Mouse (Mus musculus) thymus, adult 2 months (tissue): ENCODE measurements at regions not wholly inside any gene's neighbourhood (a gene's known extent, or its start where the extent isn't known, plus 50 kb on each side); places are given as distances from the start of the nearest gene placed in this dataset.

ENCODE experiments used
- DNase-seq: peaks from one replicate; pipeline ENCODE4 v3.0.0; 2021
- H3K27ac ChIP-seq: fragments of 200-500 bp; 2 replicates; pipeline ENCODE4 v1.5.1; 2012; ENCODE audit warnings: low read length, control low read depth; ENCODE audit not compliant: control insufficient read depth, insufficient read depth
- H3K27me3 ChIP-seq: fragments of 200-500 bp; 2 replicates; pipeline ENCODE4 v1.6.1; 2012; ENCODE audit warnings: mild to moderate bottlenecking, low read length, moderate library complexity, mixed read lengths; ENCODE audit not compliant: control insufficient read depth, insufficient read depth
- H3K36me3 ChIP-seq: fragments of 200-500 bp; 2 replicates; pipeline ENCODE4 v1.6.1; 2012; ENCODE audit warnings: mild to moderate bottlenecking, low read length, moderate library complexity; ENCODE audit not compliant: control insufficient read depth, insufficient read depth
- H3K4me1 ChIP-seq: fragments of 200-500 bp; replicated peaks from 2 replicates; pipeline ENCODE4 v1.6.1; 2012; ENCODE audit warnings: low read length; ENCODE audit not compliant: control insufficient read depth, insufficient read depth
- H3K4me3 ChIP-seq: fragments of 200-500 bp; 2 replicates; pipeline ENCODE4 v1.5.1; 2012; ENCODE audit warnings: mild to moderate bottlenecking, low read length, control low read depth, moderate library complexity; ENCODE audit not compliant: control insufficient read depth, insufficient read depth
- CTCF ChIP-seq: fragments of 200-500 bp; IDR thresholded peaks from 2 replicates; pipeline ENCODE4 v1.5.1; 2012; ENCODE audit warnings: mild to moderate bottlenecking, control low read depth, low read length, moderate library complexity, borderline replicate concordance; ENCODE audit not compliant: control insufficient read depth, poor library complexity, insufficient read depth; ENCODE audit errors: extremely low read depth
- POLR2A ChIP-seq: fragments of 200-500 bp; IDR thresholded peaks from 2 replicates; pipeline ENCODE4 v1.6.1; 2012; ENCODE audit warnings: mild to moderate bottlenecking, low read length, control low read depth, moderate library complexity; ENCODE audit not compliant: control insufficient read depth, poor library complexity, insufficient read depth; ENCODE audit errors: extremely low read depth
- WGBS: fragments of 180-500 bp; shearing (Covaris S2); methylation state at CpG from one replicate; pipeline ENCODE4 v1.1.7; 2018; 5-methylcytosine and 5-hydroxymethylcytosine counted together

DNA sequence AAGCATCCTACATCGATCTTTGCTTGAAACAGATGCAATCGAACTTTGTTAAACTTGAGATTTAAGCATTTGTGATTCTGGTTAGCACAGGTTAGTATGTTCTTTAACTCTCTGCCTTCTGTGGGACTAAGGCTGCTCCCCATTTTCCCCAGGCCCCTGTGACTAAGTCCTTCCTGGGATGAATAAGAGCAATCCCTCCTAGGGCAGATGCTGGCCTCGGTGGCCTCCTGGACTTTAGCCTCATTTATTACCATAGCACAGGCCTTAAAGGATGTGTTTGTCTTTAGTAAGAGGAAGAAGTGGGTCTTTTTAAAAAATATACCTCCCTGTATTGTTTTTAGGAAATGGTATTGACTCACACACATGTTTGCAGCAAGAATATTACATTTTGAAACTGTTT, 599.9 kb downstream of the Dok5 start:
- Histone ChIP-seq H3K27me3 (no peaks in the 10 kb centered on the region), H3K36me3 (no peaks in the 10 kb centered on the region), H3K27ac (no peak overlapping the region), H3K4me1 (no peaks in the 10 kb centered on the region), H3K4me3 (no peak overlapping the region)
- 94% methylated on average over 3 of the region's 3 CpGs for WGBS
- TF ChIP-seq CTCF (no peak), POLR2A (no peak)
- no peak for DNase-seq

DNA sequence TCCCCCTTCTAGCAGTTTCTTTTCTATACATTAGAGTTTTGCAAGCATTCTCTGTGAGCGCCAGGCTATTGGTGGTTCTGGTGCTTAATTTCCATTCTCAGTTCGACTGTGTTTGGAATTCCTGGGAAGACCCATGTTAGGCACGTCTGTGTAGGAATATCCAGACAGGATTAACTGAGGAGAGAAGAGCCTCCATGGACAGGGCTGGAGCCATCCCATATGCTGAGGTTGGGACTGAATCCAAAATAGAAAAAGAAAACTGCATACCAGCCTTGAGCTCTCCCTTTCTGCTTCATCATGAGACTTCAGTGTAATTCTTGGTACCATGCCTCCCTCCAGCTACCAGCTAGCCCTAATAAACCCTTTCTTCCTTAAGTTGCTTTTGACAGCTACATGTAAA, 595.3 kb downstream of the Dok5 start:
- no peak overlapping the region for H3K4me3 ChIP-seq
- no peak overlapping the region for H3K27ac ChIP-seq
- no peak for TF ChIP-seq POLR2A
- TF ChIP-seq CTCF = no peak
- no peak for DNase-seq
- no peaks in the 10 kb centered on the region for H3K36me3 ChIP-seq
- no peaks in the 10 kb centered on the region for H3K4me1 ChIP-seq
- no peaks in the 10 kb centered on the region for H3K27me3 ChIP-seq
- WGBS = 84% methylated on average over 3 of the region's 3 CpGs

DNA sequence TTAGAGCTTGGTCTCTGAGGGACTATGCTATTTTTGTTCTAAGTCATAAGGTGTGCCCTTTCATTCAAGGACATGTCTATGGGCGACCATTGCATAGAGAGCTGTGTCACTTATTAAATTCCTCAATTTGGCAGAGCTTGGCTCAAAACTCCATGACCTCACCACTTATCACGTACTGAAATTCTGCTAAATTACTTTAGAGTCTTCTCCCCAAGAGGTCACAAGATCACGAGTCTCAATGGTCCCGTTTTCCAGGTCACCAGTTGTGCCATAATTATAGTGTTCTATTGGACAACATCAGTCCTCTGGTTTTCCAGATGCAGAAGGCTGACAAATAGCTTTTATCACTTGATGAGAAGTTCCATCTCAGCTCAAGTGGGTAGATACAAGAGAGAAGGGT, 576.9 kb downstream of the Dok5 start:
- Histone ChIP-seq H3K4me1 (no peaks in the 10 kb centered on the region), H3K36me3 (no peaks in the 10 kb centered on the region), H3K27me3 (no peaks in the 10 kb centered on the region), H3K4me3 (no peak overlapping the region), H3K27ac (no peak overlapping the region)
- TF ChIP-seq POLR2A (no peak), CTCF (no peak)
- WGBS = 83% methylated on average over 4 of the region's 4 CpGs
- no peak for DNase-seq

DNA sequence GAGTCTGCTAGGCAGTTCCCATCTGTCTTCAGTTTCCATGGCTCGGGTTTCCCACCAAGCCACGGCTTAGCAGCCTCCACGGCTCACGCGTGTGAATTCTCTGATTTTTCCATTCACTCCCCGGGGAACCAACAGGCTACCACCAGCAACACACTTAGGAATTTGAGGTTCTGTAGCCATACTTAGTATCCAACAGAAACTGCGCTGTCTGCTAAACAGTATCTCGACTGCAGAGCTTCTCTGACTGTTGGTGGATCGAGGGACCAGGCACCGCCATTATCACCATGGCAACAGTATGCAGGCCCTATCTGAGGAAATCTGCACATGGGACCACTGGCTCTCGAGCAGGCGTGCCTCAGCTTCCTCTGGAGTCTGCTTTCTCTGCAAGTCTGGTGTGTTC, 574.4 kb downstream of the Dok5 start:
- no peaks in the 10 kb centered on the region for H3K4me1 ChIP-seq
- 77% methylated on average over 12 of the region's 12 CpGs for WGBS
- no peaks in the 10 kb centered on the region for H3K36me3 ChIP-seq
- TF ChIP-seq CTCF = no peak
- no peak for TF ChIP-seq POLR2A
- H3K27ac ChIP-seq = no peak overlapping the region
- DNase-seq = no peak
- no peak overlapping the region for H3K4me3 ChIP-seq
- no peaks in the 10 kb centered on the region for H3K27me3 ChIP-seq

DNA sequence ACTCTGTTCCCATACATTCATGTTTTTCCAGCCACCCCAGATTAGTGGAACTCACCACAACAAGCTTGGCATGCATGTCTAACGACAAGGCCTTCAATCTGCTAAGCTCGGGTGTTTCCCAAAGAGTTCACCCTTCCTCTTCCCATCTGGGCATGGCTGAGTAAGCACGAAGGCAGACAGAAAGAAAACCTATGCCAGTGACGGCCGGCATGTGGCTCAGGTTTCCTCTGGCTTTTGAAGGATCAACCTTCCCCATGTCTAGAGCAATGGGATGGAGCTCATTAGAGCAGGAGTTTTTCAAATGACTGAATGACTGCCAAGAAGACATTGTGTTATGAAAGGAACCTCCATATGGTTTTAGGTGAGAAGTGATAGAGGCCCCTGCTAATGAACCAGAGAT, 566.9 kb downstream of the Dok5 start:
- TF ChIP-seq POLR2A (no peak), CTCF (no peak)
- no peaks in the 10 kb centered on the region for H3K27me3 ChIP-seq
- H3K36me3 ChIP-seq = no peaks in the 10 kb centered on the region
- H3K27ac ChIP-seq = no peak overlapping the region
- 82% methylated on average over 5 of the region's 5 CpGs for WGBS
- no peaks in the 10 kb centered on the region for H3K4me1 ChIP-seq
- no peak for DNase-seq
- H3K4me3 ChIP-seq = no peak overlapping the region

DNA sequence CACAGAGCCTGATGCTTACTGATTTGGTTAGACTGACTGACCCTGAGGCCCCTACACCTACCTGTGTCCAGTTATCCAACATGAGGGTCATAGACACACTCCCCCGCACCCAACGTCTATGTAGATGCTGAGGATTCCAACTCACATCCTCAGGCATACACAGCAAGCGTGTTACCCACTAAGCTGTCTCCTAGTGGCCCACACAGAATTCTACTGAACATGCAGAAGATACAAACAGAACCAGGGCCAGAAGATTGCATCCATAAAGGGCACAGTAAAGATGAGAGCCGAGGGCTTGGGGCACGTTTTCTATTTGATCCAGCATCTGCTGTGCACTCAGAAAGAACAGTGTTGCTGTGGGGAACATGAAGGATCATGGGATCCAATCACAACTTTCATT, 564.0 kb downstream of the Dok5 start:
- no peak overlapping the region for H3K4me3 ChIP-seq
- TF ChIP-seq POLR2A = no peak
- no peaks in the 10 kb centered on the region for H3K4me1 ChIP-seq
- no peak overlapping the region for H3K27ac ChIP-seq
- no peaks in the 10 kb centered on the region for H3K27me3 ChIP-seq
- H3K36me3 ChIP-seq = no peaks in the 10 kb centered on the region
- no peak for DNase-seq
- 89% methylated on average over 5 of the region's 5 CpGs for WGBS

DNA sequence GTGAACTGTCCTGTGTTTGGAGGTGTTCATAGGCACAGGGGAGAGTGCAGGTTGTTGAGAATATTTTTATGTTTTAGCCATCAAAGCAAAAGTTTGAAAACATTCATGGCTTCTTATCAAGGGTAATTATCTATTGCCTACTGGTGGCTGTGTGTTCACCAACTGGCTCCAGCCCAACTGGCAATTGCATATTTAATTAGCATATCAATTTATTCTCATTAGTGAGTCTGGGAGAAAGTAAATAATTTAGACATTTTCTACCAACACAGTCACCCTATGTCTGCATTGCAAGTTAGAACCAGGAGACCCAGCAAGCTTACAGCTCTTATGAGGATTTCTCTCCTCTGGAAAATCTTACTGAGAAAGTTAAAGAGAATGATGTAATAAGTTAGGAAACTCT, 561.0 kb downstream of the Dok5 start:
- no peak for DNase-seq
- Histone ChIP-seq H3K4me3 (no peak overlapping the region), H3K36me3 (no peaks in the 10 kb centered on the region), H3K27me3 (no peaks in the 10 kb centered on the region), H3K4me1 (no peaks in the 10 kb centered on the region), H3K27ac (no peak overlapping the region)
- TF ChIP-seq POLR2A (no peak), CTCF (no peak)
